Mouse (Mus musculus) stomach, postnatal 0 days (tissue): ENCODE measurements around the gene Trim72. TPM values are rescaled to one million over a fixed set of nuclear protein-coding genes. Genes with fewer than 3 reads are reported as not detected.
"Not testable (repeated sequence)": the region's sequence is repeated elsewhere in the genome, so short reads cannot be mapped to it uniquely, and the experiment has no call there.

Source experiments
- ATAC-seq: fragments of 200-750 bp; cut with Nextera tagmentation; 2 replicates; pipeline ENCODE4 v1.8.0; 2017; ENCODE audit not compliant: low FRiP score, low TSS enrichment
- DNase-seq: peaks from one replicate; pipeline ENCODE4 v3.0.0-alpha.2; 2016; ENCODE audit warnings: low spot score
- H3K27ac ChIP-seq: fragments of 300-500 bp; sonication (generic); replicated peaks from 2 replicates; pipeline ENCODE4 v1.5.1; 2014; ENCODE audit warnings: mild to moderate bottlenecking, control low read depth
- H3K27me3 ChIP-seq: fragments of 300-500 bp; sonication (generic); 2 replicates; pipeline ENCODE4 v1.6.1; 2014; ENCODE audit warnings: low read length; ENCODE audit not compliant: control insufficient read depth, insufficient read depth
- H3K36me3 ChIP-seq: fragments of 300-500 bp; sonication (generic); 2 replicates; pipeline ENCODE4 v1.6.1; 2014; ENCODE audit warnings: low read length, mixed read lengths; ENCODE audit not compliant: control insufficient read depth, insufficient read depth
- H3K4me1 ChIP-seq: fragments of 300-500 bp; sonication (generic); replicated peaks from 2 replicates; pipeline ENCODE4 v1.6.1; 2014; ENCODE audit warnings: antibody characterized with exemption; ENCODE audit not compliant: control insufficient read depth, insufficient read depth
- H3K4me2 ChIP-seq: fragments of 300-500 bp; sonication (generic); replicated peaks from 2 replicates; pipeline ENCODE4 v1.6.1; 2014; ENCODE audit warnings: low read depth, mild to moderate bottlenecking, control low read depth, moderate library complexity
- H3K4me3 ChIP-seq: fragments of 300-500 bp; sonication (generic); 2 replicates; pipeline ENCODE4 v1.5.1; 2014; ENCODE audit warnings: low read depth, low read length, control low read depth
- H3K9ac ChIP-seq: fragments of 300-500 bp; sonication (generic); 2 replicates; pipeline ENCODE4 v1.6.1; 2014; ENCODE audit warnings: mild to moderate bottlenecking, low read length, control low read depth, mixed read lengths
- H3K9me3 ChIP-seq: fragments of 300-500 bp; sonication (generic); 2 replicates; pipeline ENCODE4 v1.6.1; 2016; ENCODE audit warnings: low read length; ENCODE audit not compliant: control insufficient read depth
- CTCF ChIP-seq: IDR thresholded peaks from 2 replicates; pipeline ENCODE4 v1.5.1; 2016; ENCODE audit warnings: antibody characterized with exemption, low read depth, mild to moderate bottlenecking, moderate library complexity
- EP300 ChIP-seq: optimal IDR thresholded peaks from 2 replicates; pipeline ENCODE3; 2016; ENCODE audit warnings: antibody characterized with exemption
- WGBS: fragments of 180-500 bp; shearing (Covaris S2); extraction: QIAGEN DNeasy Blood & Tissue Kit; methylation state at CpG from one replicate; pipeline ENCODE4 v1.1.7; 2014; 5-methylcytosine and 5-hydroxymethylcytosine counted together
- polyA plus RNA-seq: library from polyadenylated mRNA; unstranded; fragments of >200 nt; fragmentation: Nextera tagmentation; extraction: Ambion mirVana; gene quantifications from 2 replicates; pipeline ENCODE4 v1.2.1, GENCODE M21; 2015

Trim72 gene
- polyA plus RNA-seq, 1 experiment from 2014 or later = 0.38 TPM

- Histone ChIP-seq H3K9ac (no peak overlapping the region), H3K9me3 (no peaks in the 10 kb centered on the region), H3K4me1 (no peaks in the 10 kb centered on the region), H3K4me2 (no peak overlapping the region), H3K27me3 (no peaks in the 10 kb centered on the region), H3K36me3 (no peaks in the 10 kb centered on the region), H3K4me3 (no peak overlapping the region), H3K27ac (peak overlapping the region; percentile 69)
- TF ChIP-seq EP300 = no peak
- peak; percentile 33; the same call in 1 of the 2 replicates for ATAC-seq
- WGBS = 74% methylated on average over 3 of the region's 3 CpGs
- no peak for DNase-seq
These were observed 29.2 kb downstream of the Trim72 start for GRCm38 (mm10) chr7:128032989-128033293.

- H3K27ac ChIP-seq = no peak overlapping the region
- no peaks in the 10 kb centered on the region for H3K27me3 ChIP-seq
- no peak overlapping the region for H3K9ac ChIP-seq
- no peaks in the 10 kb centered on the region for H3K4me1 ChIP-seq
- H3K4me2 ChIP-seq = no peak overlapping the region
- H3K36me3 ChIP-seq = no peaks in the 10 kb centered on the region
- no peak for TF ChIP-seq EP300
- no peak for TF ChIP-seq CTCF
- no peak overlapping the region for H3K4me3 ChIP-seq
- ATAC-seq (no peak), DNase-seq (no peak)
- H3K9me3 ChIP-seq = no peaks in the 10 kb centered on the region
- WGBS = 82% methylated on average over 4 of the region's 4 CpGs
These were observed 29.9 kb downstream of the Trim72 start for GRCm38 (mm10) chr7:128033616-128034015.

GRCm38 (mm10) chr7:128042161-128042820 is 38.5 kb downstream of the Trim72 start:
- H3K9me3 ChIP-seq, H3K4me1 ChIP-seq, H3K4me2 ChIP-seq, H3K36me3 ChIP-seq, H3K4me3 ChIP-seq, H3K27me3 ChIP-seq, H3K27ac ChIP-seq, DNase-seq, H3K9ac ChIP-seq, ATAC-seq: not testable (repeated sequence)
- WGBS = 71% methylated on average over 14 of the region's 15 CpGs

- Histone ChIP-seq H3K9ac (no peak overlapping the region), H3K27me3 (no peaks in the 10 kb centered on the region), H3K4me2 (no peak overlapping the region), H3K36me3 (no peaks in the 10 kb centered on the region), H3K4me3 (no peak overlapping the region), H3K4me1 (no peaks in the 10 kb centered on the region), H3K9me3 (no peaks in the 10 kb centered on the region), H3K27ac (no peak overlapping the region)
- WGBS = 60% methylated on average over 4 of the region's 4 CpGs
- no peak for TF ChIP-seq EP300
- TF ChIP-seq CTCF = peak; percentile 10; the same call in 1 of the 2 replicates
- ATAC-seq = no peak
- DNase-seq = no peak
These were observed 40.5 kb downstream of the Trim72 start for GRCm38 (mm10) chr7:128044142-128044785.

GRCm38 (mm10) chr7:128045640-128046039 is 41.9 kb downstream of the Trim72 start:
- H3K4me1 ChIP-seq = no peaks in the 10 kb centered on the region
- DNase-seq (no peak), ATAC-seq (no peak)
- H3K9me3 ChIP-seq = no peaks in the 10 kb centered on the region
- no peak overlapping the region for H3K9ac ChIP-seq
- no peak overlapping the region for H3K4me2 ChIP-seq
- no peaks in the 10 kb centered on the region for H3K27me3 ChIP-seq
- 53% methylated on average over 2 of the region's 2 CpGs for WGBS
- no peaks in the 10 kb centered on the region for H3K36me3 ChIP-seq
- H3K27ac ChIP-seq = no peak overlapping the region
- no peak for TF ChIP-seq CTCF
- TF ChIP-seq EP300 = no peak
- H3K4me3 ChIP-seq = no peak overlapping the region

- Histone ChIP-seq H3K27ac (no peak overlapping the region), H3K4me3 (no peak overlapping the region), H3K27me3 (no peaks in the 10 kb centered on the region), H3K4me2 (no peak overlapping the region), H3K9ac (no peak overlapping the region), H3K9me3 (no peaks in the 10 kb centered on the region), H3K36me3 (no peaks in the 10 kb centered on the region), H3K4me1 (no peaks in the 10 kb centered on the region)
- TF ChIP-seq CTCF (no peak), EP300 (no peak)
- ATAC-seq = no peak
- 93% methylated on average over 4 of the region's 4 CpGs for WGBS
- DNase-seq = no peak
These were observed 45.1 kb downstream of the Trim72 start for GRCm38 (mm10) chr7:128048819-128049218.
